Mouse (Mus musculus): Measurements from ENCODE around the gene 5830473C10Rik. TPM values are rescaled to one million over a fixed set of nuclear protein-coding genes. Genes with fewer than 3 reads are reported as not detected.
"Not testable (repeated sequence)": the region's sequence is repeated elsewhere in the genome, so short reads cannot be mapped to it uniquely, and the experiment has no call there.

Gene 5830473C10Rik
- polyA plus RNA-seq, 1 experiment from 2014 or later: 0.06 TPM

DNA sequence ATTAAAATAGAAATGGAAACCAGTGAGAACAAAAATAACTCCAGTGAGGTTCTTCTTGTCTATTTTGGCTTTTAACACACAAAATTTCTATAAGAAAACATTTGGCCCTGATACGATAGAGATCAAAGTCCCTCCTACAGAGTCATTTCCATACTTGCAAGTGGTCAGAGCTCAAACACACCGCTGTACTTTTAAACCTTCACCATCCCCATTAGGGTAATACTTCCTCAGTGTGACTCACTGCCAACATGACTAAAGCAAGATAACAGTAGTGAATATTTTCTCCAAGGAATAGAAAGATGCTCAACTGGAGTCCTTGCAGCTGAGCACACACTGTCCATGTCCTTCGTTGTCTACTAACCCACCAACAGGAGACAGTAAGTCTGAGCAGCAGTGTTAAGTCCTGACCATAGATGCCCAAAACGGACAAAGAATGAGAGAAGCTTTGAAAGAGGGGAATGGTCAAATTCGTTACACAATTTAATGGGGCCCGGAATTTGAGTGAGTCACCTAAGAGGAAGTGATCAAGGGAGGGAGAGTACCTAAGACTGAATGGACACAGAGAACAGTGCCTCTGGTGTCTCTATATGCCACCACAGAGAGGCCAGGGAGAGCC lies 51.2 kb downstream of the 5830473C10Rik start:
- no peak overlapping the region for H3K27ac ChIP-seq (ENCODE audit: low read depth, low read length)
- H3K4me3 ChIP-seq (ENCODE audit: low read length): no peak overlapping the region
- no peak for ATAC-seq
- no peak overlapping the region for H3K4me2 ChIP-seq (ENCODE audit: low read length)
- H3K27me3 ChIP-seq (replicated peaks; ENCODE audit: control insufficient read depth, insufficient read depth, low read length): no peaks in the 10 kb centered on the region
- WGBS: 90% methylated on average over 6 of the region's 6 CpGs
- H3K4me1 ChIP-seq (ENCODE audit: control insufficient read depth, insufficient read depth, low read depth, low read length): no peaks in the 10 kb centered on the region
- H3K9me3 ChIP-seq (ENCODE audit: control insufficient read depth, low read length): no peaks in the 10 kb centered on the region
- H3K9ac ChIP-seq (ENCODE audit: low read depth, low read length): no peak overlapping the region
- H3K36me3 ChIP-seq (ENCODE audit: control insufficient read depth, insufficient read depth, low read length): no peaks in the 10 kb centered on the region

DNA sequence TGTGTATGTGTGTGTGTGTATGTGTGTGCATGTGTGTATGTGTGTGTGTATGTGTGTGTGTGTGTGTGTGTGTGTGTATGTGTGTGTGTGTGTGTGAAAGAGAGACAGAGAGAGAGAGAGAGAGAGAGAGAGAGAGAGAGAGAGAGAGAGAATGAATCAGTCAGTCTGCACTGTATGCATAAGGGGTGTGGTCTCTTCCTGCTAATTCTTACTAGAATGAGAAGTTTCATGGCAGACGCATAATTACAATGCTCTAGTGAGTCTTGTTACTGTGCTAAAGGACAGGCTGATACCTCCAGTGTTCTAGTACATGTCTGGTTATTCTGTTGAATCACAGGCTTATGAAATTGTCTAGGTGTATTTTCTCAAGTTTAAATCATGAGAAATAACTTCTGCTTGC lies 51.8 kb downstream of the 5830473C10Rik start:
- H3K9me3 ChIP-seq (ENCODE audit: control insufficient read depth, low read length); H3K9ac ChIP-seq (ENCODE audit: low read depth, low read length); ATAC-seq; H3K4me2 ChIP-seq (ENCODE audit: low read length); H3K36me3 ChIP-seq (ENCODE audit: control insufficient read depth, insufficient read depth, low read length); H3K27me3 ChIP-seq (replicated peaks; ENCODE audit: control insufficient read depth, insufficient read depth, low read length); H3K4me3 ChIP-seq (ENCODE audit: low read length); H3K27ac ChIP-seq (ENCODE audit: low read depth, low read length); H3K4me1 ChIP-seq (ENCODE audit: control insufficient read depth, insufficient read depth, low read depth, low read length): not testable (repeated sequence)
- WGBS: 95% methylated on average over 1 of the region's 1 CpGs

DNA sequence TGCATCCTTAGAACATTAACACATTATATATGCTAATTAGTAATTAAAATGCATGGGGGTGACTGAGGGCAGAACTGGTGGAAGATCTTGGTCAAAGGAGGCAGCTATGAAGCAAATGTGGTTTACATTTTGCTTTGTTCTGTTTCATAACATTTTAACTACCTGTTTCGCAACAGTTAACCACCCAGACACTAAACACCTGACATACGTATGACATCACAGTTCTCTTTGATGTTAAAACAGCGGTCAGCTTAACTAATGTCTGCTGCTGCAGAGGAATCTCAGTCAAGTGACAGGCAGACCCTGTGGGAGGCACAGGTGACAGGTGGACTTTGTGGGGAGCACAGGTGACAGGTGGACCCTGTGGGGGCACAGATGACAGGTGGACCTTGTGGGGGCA lies 57.0 kb downstream of the 5830473C10Rik start:
- no peaks in the 10 kb centered on the region for H3K27me3 ChIP-seq (replicated peaks; ENCODE audit: control insufficient read depth, insufficient read depth, low read length)
- H3K9me3 ChIP-seq (ENCODE audit: control insufficient read depth, low read length): no peaks in the 10 kb centered on the region
- H3K4me1 ChIP-seq (ENCODE audit: control insufficient read depth, insufficient read depth, low read depth, low read length): no peaks in the 10 kb centered on the region
- no peak overlapping the region for H3K27ac ChIP-seq (ENCODE audit: low read depth, low read length)
- 87% methylated on average over 3 of the region's 3 CpGs for WGBS
- no peak overlapping the region for H3K9ac ChIP-seq (ENCODE audit: low read depth, low read length)
- H3K4me2 ChIP-seq (ENCODE audit: low read length): no peak overlapping the region
- no peaks in the 10 kb centered on the region for H3K36me3 ChIP-seq (ENCODE audit: control insufficient read depth, insufficient read depth, low read length)
- no peak for ATAC-seq
- H3K4me3 ChIP-seq (ENCODE audit: low read length): no peak overlapping the region

DNA sequence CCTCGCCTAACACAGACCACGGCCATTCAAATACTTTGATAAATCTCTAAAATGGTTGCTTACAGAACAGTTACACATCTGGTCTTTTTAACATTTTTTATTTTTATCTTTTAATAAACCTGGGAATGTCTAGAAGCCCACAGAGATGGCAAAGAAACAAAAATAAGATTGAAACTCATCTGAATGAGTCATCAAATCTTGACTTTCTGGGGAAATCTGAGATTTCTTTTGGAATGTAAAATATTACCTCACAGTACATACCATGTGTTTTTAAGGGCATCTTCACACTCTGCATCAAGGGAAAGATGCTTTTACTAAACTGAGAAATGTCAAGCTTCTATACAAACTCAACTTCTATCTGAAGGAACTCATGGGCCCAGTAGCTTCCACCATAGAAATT lies 60.4 kb downstream of the 5830473C10Rik start:
- no peak overlapping the region for H3K9ac ChIP-seq (ENCODE audit: low read depth, low read length)
- H3K27ac ChIP-seq (ENCODE audit: low read depth, low read length): no peak overlapping the region
- WGBS: 94% methylated on average over 2 of the region's 2 CpGs
- ATAC-seq: no peak
- no peak overlapping the region for H3K4me3 ChIP-seq (ENCODE audit: low read length)
- H3K4me1 ChIP-seq (ENCODE audit: control insufficient read depth, insufficient read depth, low read depth, low read length): no peaks in the 10 kb centered on the region
- no peak overlapping the region for H3K4me2 ChIP-seq (ENCODE audit: low read length)
- no peaks in the 10 kb centered on the region for H3K9me3 ChIP-seq (ENCODE audit: control insufficient read depth, low read length)
- no peaks in the 10 kb centered on the region for H3K36me3 ChIP-seq (ENCODE audit: control insufficient read depth, insufficient read depth, low read length)
- H3K27me3 ChIP-seq (replicated peaks; ENCODE audit: control insufficient read depth, insufficient read depth, low read length): no peaks in the 10 kb centered on the region

DNA sequence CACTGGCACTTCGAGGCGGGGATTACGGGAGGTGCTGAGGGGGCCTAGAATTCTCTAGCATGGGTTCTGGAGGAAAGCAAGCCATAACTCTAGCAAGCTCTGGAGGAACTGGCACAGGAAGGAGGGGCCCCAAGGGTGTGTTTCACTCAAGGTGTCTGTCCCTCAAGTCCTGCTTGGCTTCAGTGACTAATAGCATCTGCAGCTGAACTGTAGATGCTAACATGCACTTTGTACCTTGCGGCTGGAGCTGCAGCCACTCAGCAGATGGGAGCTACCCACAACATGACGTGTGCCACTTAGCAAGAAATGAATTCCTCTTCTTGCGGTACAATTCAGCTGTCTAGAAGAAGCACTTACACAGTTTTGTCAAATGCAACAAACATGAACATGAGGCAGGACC lies 60.8 kb downstream of the 5830473C10Rik start:
- 96% methylated on average over 6 of the region's 6 CpGs for WGBS

DNA sequence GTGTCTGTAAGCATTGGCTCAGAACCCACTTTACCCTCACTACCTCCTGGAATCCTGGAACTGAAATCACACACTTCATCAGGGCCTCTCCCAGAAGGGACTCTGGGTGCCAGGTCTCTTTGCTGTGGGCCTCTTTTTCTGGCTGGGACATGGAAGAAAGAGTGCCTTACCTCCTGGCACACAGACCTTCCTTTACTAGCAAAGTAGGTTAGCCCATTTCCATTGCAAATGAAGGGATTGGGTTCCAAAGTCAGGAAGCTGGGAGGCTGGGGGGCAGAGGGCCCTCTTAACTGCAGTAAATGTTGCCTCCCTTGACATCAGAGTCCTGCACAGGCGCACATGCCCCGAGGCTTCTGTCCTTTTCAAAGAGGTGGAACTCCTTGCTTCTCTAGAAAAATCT lies 62.3 kb downstream of the 5830473C10Rik start:
- H3K4me1 ChIP-seq (ENCODE audit: control insufficient read depth, insufficient read depth, low read depth, low read length): no peaks in the 10 kb centered on the region
- H3K4me3 ChIP-seq (ENCODE audit: low read length): no peak overlapping the region
- H3K27me3 ChIP-seq (replicated peaks; ENCODE audit: control insufficient read depth, insufficient read depth, low read length): no peaks in the 10 kb centered on the region
- 89% methylated on average over 2 of the region's 2 CpGs for WGBS
- no peak overlapping the region for H3K4me2 ChIP-seq (ENCODE audit: low read length)
- no peaks in the 10 kb centered on the region for H3K36me3 ChIP-seq (ENCODE audit: control insufficient read depth, insufficient read depth, low read length)
- no peaks in the 10 kb centered on the region for H3K9me3 ChIP-seq (ENCODE audit: control insufficient read depth, low read length)
- no peak; the same call in 1 of the 2 replicates for ATAC-seq
- no peak overlapping the region for H3K27ac ChIP-seq (ENCODE audit: low read depth, low read length)
- no peak overlapping the region for H3K9ac ChIP-seq (ENCODE audit: low read depth, low read length)

More for the DNA sequence above, 60.8 kb downstream of the 5830473C10Rik start:
- no peaks in the 10 kb centered on the region for H3K9me3 ChIP-seq (ENCODE audit: control insufficient read depth, low read length)
- H3K4me2 ChIP-seq (ENCODE audit: low read length): no peak overlapping the region
- no peak overlapping the region for H3K4me3 ChIP-seq (ENCODE audit: low read length)
- H3K27me3 ChIP-seq (replicated peaks; ENCODE audit: control insufficient read depth, insufficient read depth, low read length): no peaks in the 10 kb centered on the region
- no peak overlapping the region for H3K27ac ChIP-seq (ENCODE audit: low read depth, low read length)
- no peaks in the 10 kb centered on the region for H3K36me3 ChIP-seq (ENCODE audit: control insufficient read depth, insufficient read depth, low read length)
- H3K9ac ChIP-seq (ENCODE audit: low read depth, low read length): no peak overlapping the region
- no peak for ATAC-seq
- H3K4me1 ChIP-seq (ENCODE audit: control insufficient read depth, insufficient read depth, low read depth, low read length): no peaks in the 10 kb centered on the region

GRCm38 (mm10) chr5:90624708-90625425 lies 64.0 kb downstream of the 5830473C10Rik start:
- Histone ChIP-seq H3K4me3 (ENCODE audit: low read length) (no peak overlapping the region), H3K9me3 (ENCODE audit: control insufficient read depth, low read length) (no peaks in the 10 kb centered on the region), H3K4me2 (ENCODE audit: low read length) (no peak overlapping the region), H3K36me3 (ENCODE audit: control insufficient read depth, insufficient read depth, low read length) (no peaks in the 10 kb centered on the region), H3K9ac (ENCODE audit: low read depth, low read length) (no peak overlapping the region), H3K27ac (ENCODE audit: low read depth, low read length) (no peak overlapping the region), H3K27me3 (replicated peaks; ENCODE audit: control insufficient read depth, insufficient read depth, low read length) (no peaks in the 10 kb centered on the region), H3K4me1 (ENCODE audit: control insufficient read depth, insufficient read depth, low read depth, low read length) (no peaks in the 10 kb centered on the region)
- ATAC-seq: no peak
- WGBS: 76% methylated on average over 18 of the region's 18 CpGs

DNA sequence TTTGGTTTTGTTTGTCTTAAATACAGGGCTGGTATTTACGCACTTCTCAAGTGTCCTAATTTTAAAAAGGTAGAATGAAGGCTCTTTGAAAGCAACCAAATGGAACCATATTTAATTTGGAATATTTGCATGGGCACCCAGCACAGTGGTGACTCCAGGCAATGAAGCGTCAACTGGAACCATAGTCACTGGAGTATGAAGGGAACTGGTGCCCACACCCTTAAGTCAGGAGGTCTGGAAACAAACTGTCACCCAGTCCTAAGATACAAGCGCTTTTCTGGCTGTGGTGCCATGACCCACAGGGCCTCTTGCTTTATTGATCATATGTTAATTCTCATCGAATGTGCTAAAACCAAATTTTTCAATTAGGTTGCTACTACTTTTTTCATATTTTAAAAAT lies 66.5 kb downstream of the 5830473C10Rik start:
- 87% methylated on average over 4 of the region's 4 CpGs for WGBS
- Histone ChIP-seq H3K4me1 (ENCODE audit: control insufficient read depth, insufficient read depth, low read depth, low read length) (no peaks in the 10 kb centered on the region), H3K9me3 (ENCODE audit: control insufficient read depth, low read length) (no peaks in the 10 kb centered on the region), H3K4me2 (ENCODE audit: low read length) (no peak overlapping the region), H3K27ac (ENCODE audit: low read depth, low read length) (no peak overlapping the region), H3K36me3 (ENCODE audit: control insufficient read depth, insufficient read depth, low read length) (no peaks in the 10 kb centered on the region), H3K27me3 (replicated peaks; ENCODE audit: control insufficient read depth, insufficient read depth, low read length) (no peaks in the 10 kb centered on the region), H3K4me3 (ENCODE audit: low read length) (no peak overlapping the region), H3K9ac (ENCODE audit: low read depth, low read length) (no peak overlapping the region)
- ATAC-seq: no peak

GRCm38 (mm10) chr5:90628011-90628410 lies 67.1 kb downstream of the 5830473C10Rik start:
- Histone ChIP-seq H3K9me3 (ENCODE audit: control insufficient read depth, low read length) (no peaks in the 10 kb centered on the region), H3K27me3 (replicated peaks; ENCODE audit: control insufficient read depth, insufficient read depth, low read length) (no peaks in the 10 kb centered on the region), H3K4me1 (ENCODE audit: control insufficient read depth, insufficient read depth, low read depth, low read length) (no peaks in the 10 kb centered on the region), H3K27ac (ENCODE audit: low read depth, low read length) (no peak overlapping the region), H3K9ac (ENCODE audit: low read depth, low read length) (no peak overlapping the region), H3K36me3 (ENCODE audit: control insufficient read depth, insufficient read depth, low read length) (no peaks in the 10 kb centered on the region), H3K4me2 (ENCODE audit: low read length) (no peak overlapping the region), H3K4me3 (ENCODE audit: low read length) (no peak overlapping the region)
- WGBS: 76% methylated on average over 3 of the region's 3 CpGs
- 0 out of 2 replicates have a peak, but pooled peaks have one; percentile 48 for ATAC-seq
